Mouse (Mus musculus): ENCODE measurements around the gene Cln3. TPM values are rescaled to one million over a fixed set of nuclear protein-coding genes. Genes with fewer than 3 reads are reported as not detected.
A peak's percentile ranks its signal among the peaks of the same experiment; 100 is the strongest.

Gene Cln3
- polyA plus RNA-seq (2014; fragmentation: Nextera tagmentation; extraction: Ambion mirVana), result 26.5 and 27.7 TPM in 2 replicates

GRCm38 (mm10) chr7:126585717-126586116 lies at the start of gene Cln3:
Cln3 (minus strand) TSS chr7:126585817.
- H3K36me3 ChIP-seq (ENCODE audit: control insufficient read depth, insufficient read depth, low read length), result no peaks in the 10 kb centered on the region
- H3K27me3 ChIP-seq (ENCODE audit: control insufficient read depth, insufficient read depth, low read length), result no peaks in the 10 kb centered on the region
- ATAC-seq (ENCODE audit: low FRiP score, low TSS enrichment) (no peak), DNase-seq (no peak)
- no peak within 1 kb of the TSS for H3K4me3 ChIP-seq (replicated peaks; ENCODE audit: low read depth, low read length)
- H3K4me2 ChIP-seq (ENCODE audit: low read length), result no peak within 1 kb of the TSS
- no peaks in the 10 kb centered on the region for H3K9me3 ChIP-seq (ENCODE audit: control insufficient read depth, low read length)
- WGBS, result 76% methylated on average over 6 of the region's 6 CpGs
- peaks cover 10% of the 10 kb centered on the region; the same call in 1 of the 2 replicates for H3K4me1 ChIP-seq (ENCODE audit: control insufficient read depth, insufficient read depth, low read length)
- H3K9ac ChIP-seq (replicated peaks; ENCODE audit: low read length), result no peak within 1 kb of the TSS
- no peak within 1 kb of the TSS for H3K27ac ChIP-seq (replicated peaks; ENCODE audit: low read depth, low read length)

- Histone ChIP-seq H3K9ac (replicated peaks; ENCODE audit: low read length) (no peak overlapping the region), H3K4me1 (ENCODE audit: control insufficient read depth, insufficient read depth, low read length) (no peaks in the 10 kb centered on the region)
Measured at GRCm38 (mm10) chr7:126635375-126635774, 49.8 kb upstream of the Cln3 start.

GRCm38 (mm10) chr7:126632478-126632877 lies 46.9 kb upstream of the Cln3 start:
- H3K9ac ChIP-seq (replicated peaks; ENCODE audit: low read length), result no peak overlapping the region
- ATAC-seq (ENCODE audit: low FRiP score, low TSS enrichment) (no peak), DNase-seq (no peak)
- H3K36me3 ChIP-seq (ENCODE audit: control insufficient read depth, insufficient read depth, low read length), result no peaks in the 10 kb centered on the region
- no peak overlapping the region for H3K4me3 ChIP-seq (replicated peaks; ENCODE audit: low read depth, low read length)
- no peaks in the 10 kb centered on the region for H3K27me3 ChIP-seq (ENCODE audit: control insufficient read depth, insufficient read depth, low read length)
- WGBS, result 90% methylated on average over 2 of the region's 2 CpGs
- H3K27ac ChIP-seq (replicated peaks; ENCODE audit: low read depth, low read length), result no peak overlapping the region
- H3K4me1 ChIP-seq (ENCODE audit: control insufficient read depth, insufficient read depth, low read length), result no peaks in the 10 kb centered on the region
- H3K9me3 ChIP-seq (ENCODE audit: control insufficient read depth, low read length), result no peaks in the 10 kb centered on the region
- no peak overlapping the region for H3K4me2 ChIP-seq (ENCODE audit: low read length)

More at GRCm38 (mm10) chr7:126635375-126635774, 49.8 kb upstream of the Cln3 start:
- Histone ChIP-seq H3K4me2 (ENCODE audit: low read length) (no peak overlapping the region), H3K27me3 (ENCODE audit: control insufficient read depth, insufficient read depth, low read length) (no peaks in the 10 kb centered on the region), H3K27ac (replicated peaks; ENCODE audit: low read depth, low read length) (no peak overlapping the region), H3K9me3 (ENCODE audit: control insufficient read depth, low read length) (no peaks in the 10 kb centered on the region), H3K36me3 (ENCODE audit: control insufficient read depth, insufficient read depth, low read length) (no peaks in the 10 kb centered on the region), H3K4me3 (replicated peaks; ENCODE audit: low read depth, low read length) (no peak overlapping the region)
- ATAC-seq (ENCODE audit: low FRiP score, low TSS enrichment), result no peak
- no peak for DNase-seq

GRCm38 (mm10) chr7:126630824-126631518 lies 45.4 kb upstream of the Cln3 start, which contains the start of gene Nupr1:
Nupr1 (minus strand) TSS chr7:126630861.
- 92% methylated on average over 4 of the region's 4 CpGs for WGBS

GRCm38 (mm10) chr7:126629915-126630314 lies 44.3 kb upstream of the Cln3 start:
- H3K4me3 ChIP-seq (replicated peaks; ENCODE audit: low read depth, low read length), result no peak overlapping the region
- 40% methylated on average over 3 of the region's 3 CpGs for WGBS
- no peaks in the 10 kb centered on the region for H3K36me3 ChIP-seq (ENCODE audit: control insufficient read depth, insufficient read depth, low read length)
- no peak overlapping the region for H3K27ac ChIP-seq (replicated peaks; ENCODE audit: low read depth, low read length)
- no peak overlapping the region for H3K4me2 ChIP-seq (ENCODE audit: low read length)
- DNase-seq (no peak), ATAC-seq (ENCODE audit: low FRiP score, low TSS enrichment) (no peak)
- no peak overlapping the region for H3K9ac ChIP-seq (replicated peaks; ENCODE audit: low read length)
- H3K9me3 ChIP-seq (ENCODE audit: control insufficient read depth, low read length), result no peaks in the 10 kb centered on the region
- H3K27me3 ChIP-seq (ENCODE audit: control insufficient read depth, insufficient read depth, low read length), result no peaks in the 10 kb centered on the region
- no peaks in the 10 kb centered on the region for H3K4me1 ChIP-seq (ENCODE audit: control insufficient read depth, insufficient read depth, low read length)

More at GRCm38 (mm10) chr7:126630824-126631518, 45.4 kb upstream of the Cln3 start, which contains the start of gene Nupr1:
- Histone ChIP-seq H3K4me1 (ENCODE audit: control insufficient read depth, insufficient read depth, low read length) (no peaks in the 10 kb centered on the region), H3K36me3 (ENCODE audit: control insufficient read depth, insufficient read depth, low read length) (no peaks in the 10 kb centered on the region), H3K27me3 (ENCODE audit: control insufficient read depth, insufficient read depth, low read length) (no peaks in the 10 kb centered on the region), H3K4me2 (ENCODE audit: low read length) (no peak within 1 kb of the TSS), H3K9me3 (ENCODE audit: control insufficient read depth, low read length) (no peaks in the 10 kb centered on the region), H3K27ac (replicated peaks; ENCODE audit: low read depth, low read length) (no peak within 1 kb of the TSS), H3K4me3 (replicated peaks; ENCODE audit: low read depth, low read length) (no peak within 1 kb of the TSS), H3K9ac (replicated peaks; ENCODE audit: low read length) (no peak within 1 kb of the TSS)
- no peak for ATAC-seq (ENCODE audit: low FRiP score, low TSS enrichment)
- DNase-seq, result no peak

GRCm38 (mm10) chr7:126628111-126628510 lies 42.5 kb upstream of the Cln3 start:
- 82% methylated on average over 6 of the region's 6 CpGs for WGBS
- Histone ChIP-seq H3K9me3 (ENCODE audit: control insufficient read depth, low read length) (no peaks in the 10 kb centered on the region), H3K36me3 (ENCODE audit: control insufficient read depth, insufficient read depth, low read length) (no peaks in the 10 kb centered on the region), H3K4me1 (ENCODE audit: control insufficient read depth, insufficient read depth, low read length) (no peaks in the 10 kb centered on the region), H3K27me3 (ENCODE audit: control insufficient read depth, insufficient read depth, low read length) (no peaks in the 10 kb centered on the region), H3K27ac (replicated peaks; ENCODE audit: low read depth, low read length) (no peak overlapping the region), H3K4me2 (ENCODE audit: low read length) (no peak overlapping the region), H3K4me3 (replicated peaks; ENCODE audit: low read depth, low read length) (no peak overlapping the region), H3K9ac (replicated peaks; ENCODE audit: low read length) (no peak overlapping the region)
- DNase-seq (no peak), ATAC-seq (ENCODE audit: low FRiP score, low TSS enrichment) (no peak)

GRCm38 (mm10) chr7:126625807-126626600 lies 40.4 kb upstream of the Cln3 start:
- Histone ChIP-seq H3K27me3 (ENCODE audit: control insufficient read depth, insufficient read depth, low read length) (no peaks in the 10 kb centered on the region), H3K4me1 (ENCODE audit: control insufficient read depth, insufficient read depth, low read length) (no peaks in the 10 kb centered on the region), H3K27ac (replicated peaks; ENCODE audit: low read depth, low read length) (no peak overlapping the region), H3K9ac (replicated peaks; ENCODE audit: low read length) (no peak overlapping the region), H3K9me3 (ENCODE audit: control insufficient read depth, low read length) (no peaks in the 10 kb centered on the region), H3K4me3 (replicated peaks; ENCODE audit: low read depth, low read length) (no peak overlapping the region), H3K36me3 (ENCODE audit: control insufficient read depth, insufficient read depth, low read length) (no peaks in the 10 kb centered on the region), H3K4me2 (ENCODE audit: low read length) (no peak overlapping the region)
- no peak for ATAC-seq (ENCODE audit: low FRiP score, low TSS enrichment)
- WGBS, result 80% methylated on average over 3 of the region's 3 CpGs
- DNase-seq, result no peak

- ATAC-seq (ENCODE audit: low FRiP score, low TSS enrichment) (no peak), DNase-seq (peak; percentile 9)
- no peaks in the 10 kb centered on the region for H3K9me3 ChIP-seq (ENCODE audit: control insufficient read depth, low read length)
- no peaks in the 10 kb centered on the region for H3K4me1 ChIP-seq (ENCODE audit: control insufficient read depth, insufficient read depth, low read length)
- H3K27me3 ChIP-seq (ENCODE audit: control insufficient read depth, insufficient read depth, low read length), result no peaks in the 10 kb centered on the region
- 62% methylated on average over 6 of the region's 6 CpGs for WGBS
- H3K36me3 ChIP-seq (ENCODE audit: control insufficient read depth, insufficient read depth, low read length), result no peaks in the 10 kb centered on the region
- H3K4me2 ChIP-seq (ENCODE audit: low read length), result no peak overlapping the region
- no peak overlapping the region for H3K27ac ChIP-seq (replicated peaks; ENCODE audit: low read depth, low read length)
- no peak overlapping the region for H3K4me3 ChIP-seq (replicated peaks; ENCODE audit: low read depth, low read length)
- H3K9ac ChIP-seq (replicated peaks; ENCODE audit: low read length), result no peak overlapping the region
Measured at GRCm38 (mm10) chr7:126625369-126625768, 39.8 kb upstream of the Cln3 start.
